Mouse (Mus musculus): ENCODE measurements around the gene Ppm1n. TPM values are rescaled to one million over a fixed set of nuclear protein-coding genes. Genes with fewer than 3 reads are reported as not detected.

Gene Ppm1n
- polyA plus RNA-seq, 1 experiment from 2014 or later, result 0.34 TPM

GRCm38 (mm10) chr7:19304501-19305412, 24.9 kb upstream of the Ppm1n start:
- Histone ChIP-seq H3K36me3 (ENCODE audit: control insufficient read depth, insufficient read depth, low read length) (no peaks in the 10 kb centered on the region), H3K9ac (ENCODE audit: low read depth, low read length) (0 out of 2 replicates have a peak overlapping the region, but pooled peaks have one; percentile 43), H3K9me3 (replicated peaks; ENCODE audit: control insufficient read depth, low read length) (no peaks in the 10 kb centered on the region), H3K4me2 (peak overlapping the region; percentile 67), H3K27ac (ENCODE audit: low read depth, low read length) (no peak overlapping the region), H3K4me3 (ENCODE audit: low read depth, low read length) (peak overlapping the region; percentile 38), H3K4me1 (ENCODE audit: control insufficient read depth, insufficient read depth, low read length) (peaks cover 32% of the 10 kb centered on the region), H3K27me3 (ENCODE audit: control insufficient read depth, insufficient read depth, low read length) (peaks cover 54% of the 10 kb centered on the region)
- 3% methylated on average over 47 of the region's 48 CpGs for WGBS (ENCODE audit: insufficient replicate concordance)
- ATAC-seq (replicated peaks; ENCODE audit: insufficient number of reproducible peaks, low FRiP score, low TSS enrichment), result no peak

GRCm38 (mm10) chr7:19303770-19304169, 23.9 kb upstream of the Ppm1n start:
- no peak for ATAC-seq (replicated peaks; ENCODE audit: insufficient number of reproducible peaks, low FRiP score, low TSS enrichment)
- peak overlapping the region; percentile 38; the same call in 1 of the 2 replicates for H3K4me3 ChIP-seq (ENCODE audit: low read depth, low read length)
- H3K27ac ChIP-seq (ENCODE audit: low read depth, low read length), result no peak overlapping the region
- no peaks in the 10 kb centered on the region for H3K9me3 ChIP-seq (replicated peaks; ENCODE audit: control insufficient read depth, low read length)
- H3K9ac ChIP-seq (ENCODE audit: low read depth, low read length), result peak overlapping the region; percentile 43; the same call in 1 of the 2 replicates
- H3K4me2 ChIP-seq, result peak overlapping the region; percentile 67
- peaks cover 54% of the 10 kb centered on the region for H3K27me3 ChIP-seq (ENCODE audit: control insufficient read depth, insufficient read depth, low read length)
- under 1% methylated on average over 16 of the region's 16 CpGs for WGBS (ENCODE audit: insufficient replicate concordance)
- peaks cover 29% of the 10 kb centered on the region for H3K4me1 ChIP-seq (ENCODE audit: control insufficient read depth, insufficient read depth, low read length)
- H3K36me3 ChIP-seq (ENCODE audit: control insufficient read depth, insufficient read depth, low read length), result no peaks in the 10 kb centered on the region

- H3K27ac ChIP-seq (ENCODE audit: low read depth, low read length), result no peak overlapping the region
- H3K9ac ChIP-seq (ENCODE audit: low read depth, low read length), result no peak overlapping the region
- no peaks in the 10 kb centered on the region for H3K9me3 ChIP-seq (replicated peaks; ENCODE audit: control insufficient read depth, low read length)
- WGBS (ENCODE audit: insufficient replicate concordance), result 79% methylated on average over 12 of the region's 12 CpGs
- H3K36me3 ChIP-seq (ENCODE audit: control insufficient read depth, insufficient read depth, low read length), result no peaks in the 10 kb centered on the region
- no peak for ATAC-seq (replicated peaks; ENCODE audit: insufficient number of reproducible peaks, low FRiP score, low TSS enrichment)
- H3K27me3 ChIP-seq (ENCODE audit: control insufficient read depth, insufficient read depth, low read length), result peaks cover 54% of the 10 kb centered on the region
- H3K4me3 ChIP-seq (ENCODE audit: low read depth, low read length), result no peak overlapping the region
- H3K4me2 ChIP-seq, result no peak overlapping the region
- H3K4me1 ChIP-seq (ENCODE audit: control insufficient read depth, insufficient read depth, low read length), result peaks cover 28% of the 10 kb centered on the region
Measured at GRCm38 (mm10) chr7:19303046-19303305, 23.1 kb upstream of the Ppm1n start.

GRCm38 (mm10) chr7:19302264-19303045, 22.6 kb upstream of the Ppm1n start:
- peak overlapping the region; percentile 44 for H3K4me3 ChIP-seq (ENCODE audit: low read depth, low read length)
- H3K27me3 ChIP-seq (ENCODE audit: control insufficient read depth, insufficient read depth, low read length), result peaks cover 54% of the 10 kb centered on the region
- no peaks in the 10 kb centered on the region for H3K9me3 ChIP-seq (replicated peaks; ENCODE audit: control insufficient read depth, low read length)
- peaks cover 25% of the 10 kb centered on the region for H3K4me1 ChIP-seq (ENCODE audit: control insufficient read depth, insufficient read depth, low read length)
- H3K27ac ChIP-seq (ENCODE audit: low read depth, low read length), result no peak overlapping the region
- H3K4me2 ChIP-seq, result peak overlapping the region; percentile 52
- no peaks in the 10 kb centered on the region for H3K36me3 ChIP-seq (ENCODE audit: control insufficient read depth, insufficient read depth, low read length)
- peak overlapping the region; percentile 16; the same call in 1 of the 2 replicates for H3K9ac ChIP-seq (ENCODE audit: low read depth, low read length)
- 49% methylated on average over 13 of the region's 13 CpGs for WGBS (ENCODE audit: insufficient replicate concordance)
- ATAC-seq (replicated peaks; ENCODE audit: insufficient number of reproducible peaks, low FRiP score, low TSS enrichment), result no peak

DNA sequence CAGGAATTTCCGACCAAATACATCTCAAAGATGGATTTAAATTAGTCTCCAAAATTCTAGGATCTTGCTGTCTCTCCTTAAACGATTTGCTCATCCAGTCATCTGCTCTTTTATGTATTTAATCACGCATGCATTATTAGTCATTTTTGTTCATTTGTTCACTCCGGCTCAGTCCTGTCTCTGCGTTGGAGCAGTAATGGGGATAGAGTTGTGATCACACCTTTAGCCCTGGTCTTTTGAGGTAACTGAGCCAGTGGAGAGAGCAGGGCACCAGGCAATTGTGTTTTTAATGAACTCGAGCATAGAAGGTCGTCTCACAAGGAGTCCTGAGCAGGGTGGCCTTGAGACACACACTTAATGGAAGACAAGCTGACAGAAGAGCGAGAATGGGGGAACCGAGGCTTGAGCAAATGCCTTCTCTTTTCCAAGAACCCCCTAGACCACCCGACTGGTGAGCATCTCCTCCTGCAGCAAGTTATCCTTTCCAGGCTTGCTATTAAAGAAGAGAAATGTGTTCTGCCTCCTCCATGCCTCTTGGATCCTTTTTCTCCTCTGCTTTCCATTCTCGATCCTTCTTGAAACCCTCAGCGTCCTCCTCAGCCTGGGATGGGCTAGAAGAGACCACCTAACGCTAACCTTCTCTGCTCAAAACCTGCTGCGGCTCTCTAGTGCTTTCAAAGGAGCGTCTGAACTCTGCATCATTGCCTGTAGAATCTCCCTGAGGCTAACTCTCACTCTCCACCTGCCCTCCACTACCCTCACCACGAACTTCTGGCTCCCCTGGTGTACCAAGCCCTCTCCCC, 21.8 kb upstream of the Ppm1n start:
- 11% methylated on average over 16 of the region's 16 CpGs for WGBS (ENCODE audit: insufficient replicate concordance)
- peak overlapping the region; percentile 52 for H3K4me2 ChIP-seq
- no peak overlapping the region for H3K27ac ChIP-seq (ENCODE audit: low read depth, low read length)
- H3K36me3 ChIP-seq (ENCODE audit: control insufficient read depth, insufficient read depth, low read length), result no peaks in the 10 kb centered on the region
- peak overlapping the region; percentile 58 for H3K9ac ChIP-seq (ENCODE audit: low read depth, low read length)
- peaks cover 47% of the 10 kb centered on the region for H3K27me3 ChIP-seq (ENCODE audit: control insufficient read depth, insufficient read depth, low read length)
- ATAC-seq (replicated peaks; ENCODE audit: insufficient number of reproducible peaks, low FRiP score, low TSS enrichment), result no peak
- H3K9me3 ChIP-seq (replicated peaks; ENCODE audit: control insufficient read depth, low read length), result no peaks in the 10 kb centered on the region
- peaks cover 25% of the 10 kb centered on the region for H3K4me1 ChIP-seq (ENCODE audit: control insufficient read depth, insufficient read depth, low read length)
- peak overlapping the region; percentile 44 for H3K4me3 ChIP-seq (ENCODE audit: low read depth, low read length)

DNA sequence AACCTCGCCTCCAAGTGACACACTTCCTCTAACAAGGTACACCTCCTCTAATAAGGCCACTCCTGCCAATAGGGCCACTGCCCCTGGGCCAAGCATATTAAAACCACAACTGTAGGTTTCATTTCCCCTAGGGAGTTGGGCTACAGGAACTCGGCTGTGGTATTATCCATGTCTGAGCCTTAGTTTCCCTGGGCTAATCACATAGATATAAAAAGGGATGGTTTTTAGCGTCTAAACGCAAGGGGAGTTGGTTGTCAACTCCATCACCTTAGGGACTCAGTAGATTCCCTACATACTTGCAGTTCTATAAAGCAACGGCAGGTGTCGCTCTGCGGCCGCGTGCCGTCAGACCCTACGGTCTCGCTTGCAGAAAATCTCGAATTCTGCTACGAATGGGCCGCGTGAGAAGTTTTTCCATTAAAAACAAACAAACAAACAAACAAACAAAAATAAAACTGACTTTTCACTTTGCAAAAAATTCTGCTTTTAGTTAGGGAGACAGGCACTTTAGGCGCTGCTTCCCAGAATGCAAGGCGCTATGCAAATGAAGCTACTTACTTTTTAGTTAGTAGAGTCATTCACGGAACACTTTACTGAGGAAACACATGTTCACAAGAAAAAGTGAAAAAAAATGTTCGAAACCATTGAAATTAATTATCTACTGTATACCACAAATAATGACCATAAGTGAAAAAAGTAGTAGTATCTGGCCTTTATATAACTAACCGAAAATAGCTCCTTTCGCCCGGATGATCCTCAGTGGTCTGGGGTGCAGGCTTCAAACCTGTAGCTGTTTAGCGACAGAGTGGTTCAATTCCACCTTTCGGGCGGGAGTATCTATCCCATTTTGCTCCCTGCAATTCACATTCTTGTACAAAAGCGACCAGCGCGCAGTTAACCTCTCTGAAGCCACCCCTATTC, 20.9 kb upstream of the Ppm1n start:
- Histone ChIP-seq H3K36me3 (ENCODE audit: control insufficient read depth, insufficient read depth, low read length) (no peaks in the 10 kb centered on the region), H3K27ac (ENCODE audit: low read depth, low read length) (no peak overlapping the region; the same call in 1 of the 2 replicates), H3K9ac (ENCODE audit: low read depth, low read length) (peak overlapping the region; percentile 58; the same call in 1 of the 2 replicates), H3K4me2 (peak overlapping the region; percentile 52), H3K4me3 (ENCODE audit: low read depth, low read length) (peak overlapping the region; percentile 44), H3K27me3 (ENCODE audit: control insufficient read depth, insufficient read depth, low read length) (peaks cover 38% of the 10 kb centered on the region), H3K4me1 (ENCODE audit: control insufficient read depth, insufficient read depth, low read length) (peaks cover 25% of the 10 kb centered on the region), H3K9me3 (replicated peaks; ENCODE audit: control insufficient read depth, low read length) (no peaks in the 10 kb centered on the region)
- peak; percentile 58; the same call in 1 of the 2 replicates for ATAC-seq (replicated peaks; ENCODE audit: insufficient number of reproducible peaks, low FRiP score, low TSS enrichment)
- under 1% methylated on average over 29 of the region's 29 CpGs for WGBS (ENCODE audit: insufficient replicate concordance)

DNA sequence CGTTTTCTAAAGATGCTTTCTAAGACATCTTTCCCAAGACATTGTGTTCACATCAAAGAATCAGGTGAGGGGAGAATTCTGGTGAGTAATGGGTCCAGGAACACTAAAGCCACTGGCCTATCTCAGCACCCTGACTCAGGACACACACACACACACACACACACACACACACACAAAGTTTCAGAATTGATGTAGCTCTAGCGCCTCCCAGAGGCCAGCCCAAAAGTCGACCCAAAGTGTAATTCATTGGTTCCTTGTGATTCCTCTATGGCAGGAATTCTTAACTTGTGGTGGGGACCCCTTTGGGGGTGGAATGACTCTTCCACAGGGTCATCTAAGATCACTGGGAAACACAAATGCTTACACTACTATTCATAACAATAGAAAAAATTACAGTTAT, 19.3 kb upstream of the Ppm1n start:
- peaks cover 24% of the 10 kb centered on the region for H3K27me3 ChIP-seq (ENCODE audit: control insufficient read depth, insufficient read depth, low read length)
- H3K4me3 ChIP-seq (ENCODE audit: low read depth, low read length), result no peak overlapping the region
- H3K4me2 ChIP-seq, result no peak overlapping the region
- H3K9me3 ChIP-seq (replicated peaks; ENCODE audit: control insufficient read depth, low read length), result no peaks in the 10 kb centered on the region
- H3K9ac ChIP-seq (ENCODE audit: low read depth, low read length), result no peak overlapping the region
- H3K27ac ChIP-seq (ENCODE audit: low read depth, low read length), result no peak overlapping the region
- no peaks in the 10 kb centered on the region for H3K36me3 ChIP-seq (ENCODE audit: control insufficient read depth, insufficient read depth, low read length)
- 24% methylated on average over 3 of the region's 3 CpGs for WGBS (ENCODE audit: insufficient replicate concordance)
- H3K4me1 ChIP-seq (ENCODE audit: control insufficient read depth, insufficient read depth, low read length), result peaks cover 16% of the 10 kb centered on the region
- no peak for ATAC-seq (replicated peaks; ENCODE audit: insufficient number of reproducible peaks, low FRiP score, low TSS enrichment)

Measured in heart, embryonic 11.5 days (tissue).